Mouse (Mus musculus) megakaryocyte, embryonic 14.5 days (primary cell): Measurements from ENCODE around the gene Gm28635.

Experiments
- FLI1 ChIP-seq: IDR thresholded peaks from 2 replicates; pipeline ENCODE4 v1.6.1; 2012; ENCODE audit warnings: low read length, inconsistent platforms, mixed read lengths
- GATA1 ChIP-seq: IDR thresholded peaks from 3 replicates; pipeline ENCODE4 v1.6.1; 2012; ENCODE audit warnings: mixed read lengths, low read length, inconsistent platforms, borderline replicate concordance

- TF ChIP-seq GATA1 (no peak), FLI1 (no peak)
These were observed 422 bp downstream of the Gm28635 start for GRCm38 (mm10) chr2:84677270-84677967.
